Mouse (Mus musculus): Measurements from ENCODE around the gene Gtf2h1.

Gene Gtf2h1

GRCm38 (mm10) chr7:46851026-46851425, 55.1 kb downstream of the Gtf2h1 start:
- CTCF ChIA-PET: no interaction called here

DNA sequence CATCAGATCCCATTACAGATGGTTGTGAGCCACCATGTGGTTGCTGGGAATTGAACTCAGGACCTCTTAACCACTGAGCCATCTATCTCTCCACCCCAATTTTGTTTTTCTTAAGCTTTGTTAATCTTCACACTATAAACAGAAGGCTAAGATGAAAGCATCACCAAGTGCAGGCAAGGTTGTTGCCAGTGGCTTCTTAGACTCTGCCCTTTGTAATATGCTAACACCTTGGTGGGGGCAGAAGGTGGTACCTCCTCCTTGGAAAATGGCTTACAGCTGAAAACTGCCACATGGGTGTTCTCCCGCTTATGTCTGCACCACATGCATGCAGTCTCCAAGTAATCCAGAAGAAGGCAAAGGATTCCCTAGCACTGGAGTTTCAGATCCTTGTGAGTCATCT, 56.8 kb downstream of the Gtf2h1 start:
- CTCF ChIA-PET: no interaction called here

DNA sequence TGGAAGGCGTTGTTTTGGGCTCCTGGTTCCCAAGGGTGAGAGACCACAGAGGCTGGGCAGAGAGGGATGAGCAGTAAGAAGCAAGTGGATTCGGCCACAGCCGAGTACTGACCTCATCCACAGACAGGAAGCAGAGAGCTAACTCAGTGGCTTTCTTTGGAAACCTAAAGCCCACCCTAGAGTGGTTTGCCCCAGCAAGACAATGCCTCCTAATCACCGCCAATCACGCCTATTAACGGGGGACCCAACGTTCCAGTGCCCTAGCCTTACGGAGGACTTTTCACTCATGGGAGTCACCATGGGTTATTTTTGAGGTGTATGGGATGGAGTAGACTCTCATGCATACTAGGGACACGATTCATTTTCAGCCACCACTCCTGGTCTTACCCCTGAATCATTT, 57.5 kb downstream of the Gtf2h1 start:
- CTCF ChIA-PET: no interaction called here

GRCm38 (mm10) chr7:46855866-46856560, 60.1 kb downstream of the Gtf2h1 start:
- CTCF ChIA-PET: no interaction called here

DNA sequence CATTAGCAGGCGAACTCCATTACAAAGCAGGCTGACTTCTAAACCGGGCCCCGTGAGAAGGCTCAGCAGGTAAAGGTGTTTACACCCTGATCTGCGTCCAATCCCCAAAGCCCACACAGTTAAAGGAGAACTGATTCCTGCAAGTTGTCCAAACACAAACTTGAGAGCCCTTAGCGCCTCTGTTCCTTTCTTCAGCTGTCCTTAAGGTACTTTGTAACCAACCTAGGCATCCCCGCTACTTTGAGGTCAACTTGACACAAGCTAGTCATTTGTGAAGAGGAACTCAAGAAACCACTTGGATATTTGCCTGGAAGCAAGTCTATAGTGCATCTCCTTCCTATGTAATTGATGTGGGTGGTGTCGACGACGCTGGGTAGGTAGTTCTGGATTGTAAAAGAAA, 61.5 kb downstream of the Gtf2h1 start:
- CTCF ChIA-PET: no interaction called here

DNA sequence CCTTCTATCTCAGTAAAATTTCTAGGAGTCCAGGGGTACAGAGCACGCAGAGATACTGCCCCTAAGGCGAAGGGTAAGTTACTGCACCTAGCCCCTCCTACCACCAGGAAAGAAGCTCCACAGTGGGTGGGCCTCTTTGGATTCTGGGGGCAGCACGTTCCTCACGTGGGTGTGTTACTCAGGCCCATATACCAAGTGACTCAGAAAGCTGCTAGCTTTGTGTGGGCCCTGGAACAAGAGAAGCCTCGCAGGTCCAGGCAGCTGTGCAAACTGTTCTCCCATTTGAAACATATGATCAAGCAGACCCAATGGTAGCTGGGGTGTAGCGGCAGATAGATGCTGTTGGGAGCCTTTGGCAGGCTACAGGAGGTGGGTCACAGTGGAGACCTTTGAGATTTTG, 63.1 kb downstream of the Gtf2h1 start:
- CTCF ChIA-PET: no interaction called here

GRCm38 (mm10) chr7:46860996-46861395, 65.1 kb downstream of the Gtf2h1 start, which contains the start of gene Ldhc:
TSS of gene Ldhc (plus strand) at chr7:46861203.
- CTCF ChIA-PET: no interaction called here

DNA sequence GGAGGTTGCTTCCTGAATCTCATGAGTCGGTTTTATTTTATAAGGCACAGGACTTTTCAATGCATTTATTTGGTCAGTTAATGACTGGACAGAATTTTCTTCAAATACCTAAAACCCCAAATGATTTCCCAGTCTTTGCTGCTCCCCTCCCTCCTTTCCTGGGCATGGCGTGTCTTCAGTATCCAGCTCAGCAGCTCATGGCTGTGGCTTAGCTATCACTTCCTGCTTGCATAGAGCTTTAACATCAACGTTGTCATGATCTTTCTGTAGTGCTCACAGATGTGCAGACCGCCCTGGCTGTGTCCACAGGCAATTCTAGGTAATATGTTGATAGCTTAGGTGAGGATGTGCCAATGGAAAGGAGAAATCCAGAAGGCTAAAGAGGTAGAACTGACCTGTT, 76.1 kb downstream of the Gtf2h1 start:
- CTCF ChIA-PET: no interaction called here

Measured in spleen, embryonic (tissue).